Mouse (Mus musculus) limb, embryonic 14.5 days (tissue): Measurements from ENCODE around the gene Cep89. TPM values are rescaled to one million over a fixed set of nuclear protein-coding genes. Genes with fewer than 3 reads are reported as not detected.

Experiments used
- ATAC-seq: fragments of 200-750 bp; cut with Nextera tagmentation; 2 replicates; pipeline ENCODE4 v1.8.0; 2017; ENCODE audit warnings: low read depth, moderate number of reproducible peaks, moderate TSS enrichment; ENCODE audit not compliant: low FRiP score
- DNase-seq: peaks from one replicate; pipeline ENCODE4 v3.0.0-alpha.2; 2015; ENCODE audit warnings: low spot score
- H3K27ac ChIP-seq: fragments of 300-500 bp; sonication (generic); replicated peaks from 2 replicates; pipeline ENCODE4 v1.5.1; 2014; ENCODE audit warnings: low read depth, mild to moderate bottlenecking, low read length, moderate library complexity, mixed read lengths
- H3K27me3 ChIP-seq: fragments of 300-500 bp; sonication (generic); 2 replicates; pipeline ENCODE4 v1.6.1; 2014; ENCODE audit warnings: low read length, mixed read lengths; ENCODE audit not compliant: control insufficient read depth, insufficient read depth
- H3K36me3 ChIP-seq: fragments of 300-500 bp; sonication (generic); 2 replicates; pipeline ENCODE4 v1.6.1; 2014; ENCODE audit warnings: mild to moderate bottlenecking, low read length, moderate library complexity, mixed read lengths; ENCODE audit not compliant: control insufficient read depth, insufficient read depth
- H3K4me1 ChIP-seq: fragments of 300-500 bp; sonication (generic); 2 replicates; pipeline ENCODE4 v1.6.1; 2014; ENCODE audit warnings: antibody characterized with exemption, low read length, mixed read lengths; ENCODE audit not compliant: control insufficient read depth, insufficient read depth
- H3K4me2 ChIP-seq: fragments of 300-500 bp; sonication (generic); replicated peaks from 2 replicates; pipeline ENCODE4 v1.6.1; 2014; ENCODE audit warnings: low read depth, mild to moderate bottlenecking, low read length, moderate library complexity; ENCODE audit not compliant: severe bottlenecking
- H3K4me3 ChIP-seq: fragments of 300-500 bp; sonication (generic); replicated peaks from 2 replicates; pipeline ENCODE4 v1.5.1; 2014; ENCODE audit warnings: low read length
- H3K9ac ChIP-seq: fragments of 300-500 bp; sonication (generic); 2 replicates; pipeline ENCODE4 v1.6.1; 2014; ENCODE audit warnings: mild to moderate bottlenecking, low read depth, low read length, moderate library complexity; ENCODE audit not compliant: severe bottlenecking
- H3K9me3 ChIP-seq: fragments of 300-500 bp; sonication (generic); 2 replicates; pipeline ENCODE4 v1.6.1; 2016; ENCODE audit warnings: low read length; ENCODE audit not compliant: control insufficient read depth
- POLR2A ChIP-seq: fragments of 200-500 bp; IDR thresholded peaks from 2 replicates; pipeline ENCODE4 v1.8.0; 2012; ENCODE audit warnings: inconsistent platforms, mild to moderate bottlenecking, moderate library complexity, borderline replicate concordance; ENCODE audit not compliant: insufficient read depth, insufficient read length; ENCODE audit errors: extremely low read depth
- WGBS: fragments of 180-500 bp; shearing (Covaris S2); extraction: QIAGEN DNeasy Blood & Tissue Kit; methylation state at CpG from one replicate; pipeline ENCODE4 v1.1.7; 2014; 5-methylcytosine and 5-hydroxymethylcytosine counted together
- polyA plus RNA-seq, 2 experiments: library from polyadenylated mRNA; depleted of rRNA in 1 of 2; stranded (reverse) in 1 of 2; unstranded in 1 of 2; fragments of >200 nt; fragmentation: Nextera tagmentation in 1 of 2; extraction: Ambion mirVana in 1 of 2; gene quantifications; 2 replicates each; pipeline versions ENCODE4 v1.2.1 to v1.2.3; 2012 to 2014

Gene Cep89
- polyA plus RNA-seq, 2 experiments: 25.7 to 32.9 TPM

- TF ChIP-seq POLR2A: no peak
- H3K4me1 ChIP-seq: no peaks in the 10 kb centered on the region
- 75% methylated on average over 6 of the region's 6 CpGs for WGBS
- DNase-seq: no peak
- no peaks in the 10 kb centered on the region for H3K27me3 ChIP-seq
- no peak overlapping the region for H3K4me3 ChIP-seq
- H3K4me2 ChIP-seq: no peak overlapping the region
- H3K36me3 ChIP-seq: peaks cover 6% of the 10 kb centered on the region; the same call in 1 of the 2 replicates
- H3K9me3 ChIP-seq: no peaks in the 10 kb centered on the region
- H3K9ac ChIP-seq: no peak overlapping the region
- no peak overlapping the region for H3K27ac ChIP-seq
- no peak for ATAC-seq
Measured at GRCm38 (mm10) chr7:35388694-35389093, 8.1 kb upstream of the Cep89 start.

GRCm38 (mm10) chr7:35392935-35393334 is 3.9 kb upstream of the Cep89 start:
- 63% methylated on average over 5 of the region's 5 CpGs for WGBS
- no peaks in the 10 kb centered on the region for H3K27me3 ChIP-seq

GRCm38 (mm10) chr7:35395734-35396456 is 940 bp upstream of the Cep89 start:
- 13% methylated on average over 17 of the region's 17 CpGs for WGBS

More at GRCm38 (mm10) chr7:35392935-35393334, 3.9 kb upstream of the Cep89 start:
- Histone ChIP-seq H3K36me3 (peaks cover 12% of the 10 kb centered on the region; the same call in 1 of the 2 replicates), H3K9me3 (no peaks in the 10 kb centered on the region), H3K9ac (no peak overlapping the region), H3K27ac (no peak overlapping the region), H3K4me3 (no peak overlapping the region), H3K4me2 (no peak overlapping the region), H3K4me1 (peaks cover 10% of the 10 kb centered on the region)
- ATAC-seq (no peak), DNase-seq (peak; percentile 27)
- TF ChIP-seq POLR2A: no peak

GRCm38 (mm10) chr7:35401169-35401568 is 4.3 kb downstream of the Cep89 start:
- DNase-seq (no peak), ATAC-seq (no peak)
- H3K9ac ChIP-seq: no peak overlapping the region
- no peak overlapping the region for H3K27ac ChIP-seq
- H3K4me1 ChIP-seq: peaks cover 7% of the 10 kb centered on the region
- H3K27me3 ChIP-seq: no peaks in the 10 kb centered on the region
- H3K9me3 ChIP-seq: no peaks in the 10 kb centered on the region
- TF ChIP-seq POLR2A: no peak
- H3K36me3 ChIP-seq: peaks cover 56% of the 10 kb centered on the region
- 75% methylated on average over 4 of the region's 4 CpGs for WGBS
- H3K4me2 ChIP-seq: no peak overlapping the region
- H3K4me3 ChIP-seq: no peak overlapping the region

More at GRCm38 (mm10) chr7:35395734-35396456, 940 bp upstream of the Cep89 start:
- ATAC-seq: no peak
- TF ChIP-seq POLR2A: no peak
- H3K27me3 ChIP-seq: no peaks in the 10 kb centered on the region
- H3K4me2 ChIP-seq: peak overlapping the region; percentile 77
- no peaks in the 10 kb centered on the region for H3K9me3 ChIP-seq
- peak overlapping the region; percentile 63 for H3K4me3 ChIP-seq
- H3K4me1 ChIP-seq: peaks cover 13% of the 10 kb centered on the region
- no peak for DNase-seq
- peak overlapping the region; percentile 47 for H3K9ac ChIP-seq
- peaks cover 24% of the 10 kb centered on the region for H3K36me3 ChIP-seq
- no peak overlapping the region for H3K27ac ChIP-seq

- H3K36me3 ChIP-seq: peaks cover 44% of the 10 kb centered on the region
- no peaks in the 10 kb centered on the region for H3K9me3 ChIP-seq
- no peak overlapping the region for H3K4me3 ChIP-seq
- no peaks in the 10 kb centered on the region for H3K27me3 ChIP-seq
- H3K4me2 ChIP-seq: no peak overlapping the region
- H3K27ac ChIP-seq: peak overlapping the region; percentile 76
- no peak overlapping the region for H3K9ac ChIP-seq
- H3K4me1 ChIP-seq: peaks cover 11% of the 10 kb centered on the region
- peak; percentile 44; the same call in 1 of the 2 replicates for ATAC-seq
- DNase-seq: no peak
- 44% methylated on average over 5 of the region's 5 CpGs for WGBS
- TF ChIP-seq POLR2A: no peak
Measured at GRCm38 (mm10) chr7:35415226-35415625, 18.4 kb downstream of the Cep89 start.
